Mouse (Mus musculus) myocyte (in vitro differentiated cells): Measurements from ENCODE around the gene Gm572. TPM values are rescaled to one million over a fixed set of nuclear protein-coding genes. Genes with fewer than 3 reads are reported as not detected.

Experiments
- H3K27me3 ChIP-seq: one replicate; pipeline ENCODE4 v1.6.1; 2011; ENCODE audit not compliant: control insufficient read depth, insufficient read depth, insufficient read length
- H3K36me3 ChIP-seq: one replicate; pipeline ENCODE4 v1.6.1; 2011; ENCODE audit not compliant: control insufficient read depth, insufficient read depth
- H3K4me2 ChIP-seq: one replicate; pipeline ENCODE4 v1.6.1; 2011; ENCODE audit warnings: low read depth, control low read depth
- H3K4me3 ChIP-seq: one replicate; pipeline ENCODE4 v1.5.1; 2011; ENCODE audit warnings: mild to moderate bottlenecking, control low read depth, moderate library complexity
- H3K79me2 ChIP-seq: one replicate; pipeline ENCODE4 v1.6.1; 2011; ENCODE audit not compliant: control insufficient read depth, insufficient read depth
- H3ac ChIP-seq: one replicate; pipeline ENCODE4 v1.6.1; 2011; ENCODE audit not compliant: control insufficient read depth, insufficient read length
- CEBPB ChIP-seq: IDR thresholded peaks from 2 replicates; pipeline ENCODE4 v1.6.1; 2011; ENCODE audit warnings: mild to moderate bottlenecking, moderate library complexity; ENCODE audit not compliant: poor library complexity, insufficient read depth, severe bottlenecking
- E2F4 ChIP-seq: IDR thresholded peaks from one replicate; pipeline ENCODE4 v1.6.1; 2011; ENCODE audit warnings: mild to moderate bottlenecking, control low read depth, moderate library complexity; ENCODE audit not compliant: insufficient read depth
- MAX ChIP-seq: IDR thresholded peaks from one replicate; pipeline ENCODE4 v1.6.1; 2011; ENCODE audit warnings: low read depth, mild to moderate bottlenecking, control low read depth
- MYOD1 ChIP-seq, 3 experiments: IDR thresholded peaks; one replicate each; pipeline ENCODE4 v1.6.1; 2011; ENCODE audit warnings: control low read depth in 2 of 3, low read depth in 2 of 3, mild to moderate bottlenecking in 2 of 3, moderate library complexity in 1 of 3; ENCODE audit not compliant: insufficient read length in 2 of 3, control insufficient read depth in 1 of 3
- MYOG ChIP-seq, 3 experiments: IDR thresholded peaks; one replicate each; pipeline ENCODE4 v1.6.1; 2011; ENCODE audit warnings: control low read depth in 2 of 3, low read depth in 2 of 3, mild to moderate bottlenecking in 2 of 3; ENCODE audit not compliant: insufficient read length in 2 of 3, control insufficient read depth in 1 of 3, insufficient read depth in 1 of 3
- POLR2A ChIP-seq: IDR thresholded peaks from one replicate; pipeline ENCODE4 v1.6.1; 2011; ENCODE audit warnings: low read depth, mild to moderate bottlenecking, control low read depth, moderate library complexity; ENCODE audit not compliant: insufficient read length
- POLR2AphosphoS2 ChIP-seq: IDR thresholded peaks from one replicate; pipeline ENCODE4 v1.6.1; 2011; ENCODE audit warnings: low read depth, control low read depth; ENCODE audit not compliant: insufficient read length
- REST ChIP-seq: IDR thresholded peaks from one replicate; pipeline ENCODE4 v1.6.1; 2011; ENCODE audit warnings: mild to moderate bottlenecking, control low read depth, moderate library complexity; ENCODE audit not compliant: insufficient read depth, insufficient read length
- SRF ChIP-seq: IDR thresholded peaks from one replicate; pipeline ENCODE4 v1.6.1; 2011; ENCODE audit warnings: low read depth; ENCODE audit not compliant: control insufficient read depth, insufficient read length
- TCF12 ChIP-seq: IDR thresholded peaks from one replicate; pipeline ENCODE4 v1.6.1; 2011; ENCODE audit warnings: mild to moderate bottlenecking, control low read depth; ENCODE audit not compliant: poor library complexity, insufficient read depth, severe bottlenecking
- TCF3 ChIP-seq: IDR thresholded peaks from one replicate; pipeline ENCODE4 v1.6.1; 2011; ENCODE audit warnings: low read depth, control low read depth; ENCODE audit not compliant: insufficient read length
- USF1 ChIP-seq: IDR thresholded peaks from one replicate; pipeline ENCODE4 v1.6.1; 2011; ENCODE audit warnings: low read depth, mild to moderate bottlenecking, control low read depth, moderate library complexity
- polyA plus RNA-seq: library from polyadenylated mRNA; unstranded; fragments of >200 nt; fragmentation: generic; extraction: Trizol; gene quantifications from one replicate; pipeline ENCODE4 v1.2.1, GENCODE M21; 2012; ENCODE audit warnings: missing spikeins

Gene Gm572
- polyA plus RNA-seq, 1 experiment: 0.16 TPM

- Histone ChIP-seq H3K27me3 (no peaks in the 10 kb centered on the region), H3K79me2 (no peaks in the 10 kb centered on the region), H3ac (no peak overlapping the region), H3K4me3 (no peak overlapping the region), H3K36me3 (peaks cover 19% of the 10 kb centered on the region), H3K4me2 (no peak overlapping the region)
- no peak for TF ChIP-seq E2F4
- no peak for TF ChIP-seq POLR2A
- no peak for TF ChIP-seq SRF
- TF ChIP-seq USF1: no peak
- no peak for TF ChIP-seq CEBPB
- TF ChIP-seq REST: no peak
- no peak for TF ChIP-seq MYOG (IDR thresholded peaks at IDR 0.05; ENCODE audit: control insufficient read depth in 1 of 3, insufficient read depth in 1 of 3, insufficient read length in 2 of 3, low read depth in 2 of 3)
- TF ChIP-seq POLR2AphosphoS2: no peak
- TF ChIP-seq TCF3: no peak
- TF ChIP-seq MAX: no peak
- no peak for TF ChIP-seq TCF12
- TF ChIP-seq MYOD1 (IDR thresholded peaks at IDR 0.05; ENCODE audit: control insufficient read depth in 1 of 3, insufficient read length in 2 of 3, low read depth in 2 of 3): no peak
Measured at GRCm38 (mm10) chr4:148600316-148600715, 42.8 kb upstream of the Gm572 start.

GRCm38 (mm10) chr4:148601871-148602270, 41.2 kb upstream of the Gm572 start:
- Histone ChIP-seq H3K4me2 (no peak overlapping the region), H3K27me3 (no peaks in the 10 kb centered on the region), H3K4me3 (no peak overlapping the region), H3K79me2 (no peaks in the 10 kb centered on the region), H3K36me3 (peaks cover 12% of the 10 kb centered on the region), H3ac (no peak overlapping the region)
- no peak for TF ChIP-seq SRF
- TF ChIP-seq MAX: no peak
- no peak for TF ChIP-seq REST

DNA sequence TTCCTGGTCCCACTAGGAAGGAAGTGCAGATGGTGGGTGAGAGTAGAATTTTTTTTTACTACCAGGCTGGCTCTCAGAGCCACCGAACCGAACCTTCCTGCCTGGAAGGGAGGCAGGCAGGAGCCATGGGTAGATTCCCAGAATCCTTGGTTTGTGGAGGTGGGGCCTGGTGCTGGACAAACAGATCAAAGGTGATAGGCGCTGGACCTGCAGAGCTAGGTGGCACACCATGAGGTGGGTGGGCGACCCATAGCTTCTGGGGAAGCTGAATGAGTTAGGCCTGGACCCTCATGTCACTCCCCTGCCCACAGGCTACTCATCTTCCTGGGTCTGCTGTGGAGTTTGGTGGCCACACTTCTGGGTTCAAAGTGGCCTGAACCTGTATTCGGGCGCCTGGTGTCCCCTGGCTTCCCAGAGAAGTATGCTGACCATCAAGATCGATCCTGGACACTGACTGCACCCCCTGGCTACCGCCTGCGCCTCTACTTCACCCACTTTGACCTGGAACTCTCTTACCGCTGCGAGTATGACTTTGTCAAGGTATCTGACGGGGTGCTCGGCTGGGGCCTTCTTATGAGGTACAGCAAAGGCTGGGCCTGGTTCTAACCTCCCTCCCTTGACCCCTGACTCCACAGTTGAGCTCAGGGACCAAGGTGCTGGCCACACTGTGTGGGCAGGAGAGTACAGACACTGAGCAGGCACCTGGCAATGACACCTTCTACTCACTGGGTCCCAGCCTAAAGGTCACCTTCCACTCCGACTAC, 40.6 kb upstream of the Gm572 start, which contains the start of gene Masp2:
TSS of gene Masp2 (plus strand) at position 198 of the 764 bp plus-strand sequence.
- TF ChIP-seq POLR2AphosphoS2: peak; percentile 19
- no peak for TF ChIP-seq MYOD1 (IDR thresholded peaks at IDR 0.05; ENCODE audit: control insufficient read depth in 1 of 3, insufficient read length in 2 of 3, low read depth in 2 of 3)
- H3ac ChIP-seq: no peak within 1 kb of the TSS
- no peak within 1 kb of the TSS for H3K4me2 ChIP-seq
- no peaks in the 10 kb centered on the region for H3K79me2 ChIP-seq
- H3K36me3 ChIP-seq: peaks cover 12% of the 10 kb centered on the region
- no peak within 1 kb of the TSS for H3K4me3 ChIP-seq
- H3K27me3 ChIP-seq: no peaks in the 10 kb centered on the region

DNA sequence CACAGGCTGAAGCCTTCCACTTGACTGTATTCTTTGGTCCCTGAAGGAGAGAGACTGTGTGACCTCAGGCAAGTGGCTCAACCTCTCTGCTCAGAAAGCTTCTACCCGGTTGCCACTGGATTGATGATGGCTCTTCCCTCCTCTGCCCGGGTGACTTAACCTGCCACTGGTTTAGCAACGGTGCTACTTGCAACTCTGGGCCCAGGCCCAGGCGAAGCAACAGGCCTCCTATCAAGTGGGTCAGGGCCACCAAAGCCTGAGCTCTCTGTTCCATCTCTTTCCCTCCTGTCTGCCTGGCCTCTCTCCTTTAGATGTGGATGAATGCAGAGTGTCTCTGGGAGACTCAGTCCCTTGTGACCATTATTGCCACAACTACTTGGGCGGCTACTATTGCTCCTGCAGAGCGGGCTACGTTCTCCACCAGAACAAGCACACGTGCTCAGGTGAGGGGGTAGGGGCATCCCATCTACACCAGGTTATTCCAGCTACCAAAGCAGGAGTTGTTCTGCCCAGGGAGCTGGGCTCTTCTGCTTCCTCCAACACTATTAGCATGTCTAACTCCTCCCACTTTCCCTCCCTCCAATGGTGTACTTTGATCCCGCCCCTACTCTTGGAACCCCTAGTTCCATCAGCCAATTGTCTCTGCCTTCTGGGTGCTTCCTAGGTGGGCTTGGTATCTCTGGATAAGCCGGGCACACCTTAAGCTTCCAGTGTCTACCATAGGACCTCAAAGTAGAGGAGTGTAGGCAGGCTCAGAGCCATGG, 39.6 kb upstream of the Gm572 start:
- no peak for TF ChIP-seq TCF3
- no peak for TF ChIP-seq POLR2AphosphoS2
- no peak for TF ChIP-seq USF1
- TF ChIP-seq POLR2A: no peak
- TF ChIP-seq REST: no peak
- TF ChIP-seq MAX: no peak
- no peak for TF ChIP-seq SRF
- no peak for TF ChIP-seq E2F4
- no peak for TF ChIP-seq MYOD1 (IDR thresholded peaks at IDR 0.05; ENCODE audit: control insufficient read depth in 1 of 3, insufficient read length in 2 of 3, low read depth in 2 of 3)
- no peak for TF ChIP-seq TCF12
- no peak for TF ChIP-seq MYOG (IDR thresholded peaks at IDR 0.05; ENCODE audit: control insufficient read depth in 1 of 3, insufficient read depth in 1 of 3, insufficient read length in 2 of 3, low read depth in 2 of 3)
- TF ChIP-seq CEBPB: no peak
- peaks cover 2% of the 10 kb centered on the region for H3K36me3 ChIP-seq
- no peak overlapping the region for H3K4me2 ChIP-seq
- no peaks in the 10 kb centered on the region for H3K79me2 ChIP-seq
- H3K4me3 ChIP-seq: no peak overlapping the region
- H3ac ChIP-seq: no peak overlapping the region
- H3K27me3 ChIP-seq: no peaks in the 10 kb centered on the region

- Histone ChIP-seq H3K79me2 (no peaks in the 10 kb centered on the region), H3K4me2 (no peak overlapping the region), H3K27me3 (no peaks in the 10 kb centered on the region), H3K4me3 (no peak overlapping the region), H3K36me3 (no peaks in the 10 kb centered on the region), H3ac (no peak overlapping the region)
- TF ChIP-seq REST (no peak), TCF3 (no peak), POLR2A (no peak), USF1 (no peak), E2F4 (no peak), TCF12 (no peak), MYOG (IDR thresholded peaks at IDR 0.05; ENCODE audit: control insufficient read depth in 1 of 3, insufficient read depth in 1 of 3, insufficient read length in 2 of 3, low read depth in 2 of 3) (no peak), CEBPB (no peak), SRF (no peak), MYOD1 (IDR thresholded peaks at IDR 0.05; ENCODE audit: control insufficient read depth in 1 of 3, insufficient read length in 2 of 3, low read depth in 2 of 3) (no peak), MAX (no peak), POLR2AphosphoS2 (no peak)
Measured at GRCm38 (mm10) chr4:148604141-148604540, 39.0 kb upstream of the Gm572 start.
